Mouse (Mus musculus): ENCODE measurements around the gene Mettl23. TPM values are rescaled to one million over a fixed set of nuclear protein-coding genes. Genes with fewer than 3 reads are reported as not detected.

Gene Mettl23
- polyA plus RNA-seq, 1 experiment = 30.9 TPM

DNA sequence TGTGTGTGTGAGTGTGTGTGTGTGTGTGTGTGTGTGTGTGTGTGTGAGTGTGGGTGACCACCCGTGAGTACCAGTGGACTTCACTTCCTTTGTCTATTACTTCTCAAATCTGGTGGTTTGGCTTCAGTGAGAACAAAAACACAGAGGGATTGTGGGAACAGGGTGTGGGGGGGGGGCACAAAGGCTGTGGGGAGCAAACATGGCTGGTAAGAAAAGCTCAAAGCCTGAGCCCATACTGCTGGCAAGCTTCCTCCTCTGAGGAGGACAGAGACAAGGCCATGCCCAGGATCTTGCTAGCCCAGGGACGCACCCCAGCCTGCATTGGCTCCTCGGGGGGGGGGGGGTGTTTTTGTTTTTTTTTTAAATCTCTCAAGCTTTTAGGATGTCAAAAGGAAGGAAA is 35.6 kb upstream of the Mettl23 start:
- H3K4me3 ChIP-seq (ENCODE audit: extremely low read depth, insufficient read depth, insufficient read length) = no peak overlapping the region
- no peaks in the 10 kb centered on the region; the same call in 1 of the 2 replicates for H3K27me3 ChIP-seq (ENCODE audit: control insufficient read depth, insufficient read depth, low read length)
- 44% methylated on average over 3 of the region's 3 CpGs for WGBS
- H3K36me3 ChIP-seq (ENCODE audit: control insufficient read depth, insufficient read depth, low read length) = no peaks in the 10 kb centered on the region
- H3K27ac ChIP-seq (ENCODE audit: insufficient read depth, low read length) = no peak overlapping the region
- no peak for DNase-seq (ENCODE audit: low read depth in 1 of 2, low spot score in 2 of 2)
- TF ChIP-seq POLR2A (IDR thresholded peaks at IDR 0.05; ENCODE audit: low read depth, low read length) (no peak), CTCF (IDR thresholded peaks at IDR 0.05; ENCODE audit: extremely low read depth, insufficient read depth, insufficient read length, insufficient replicate concordance) (no peak)
- 0 out of 2 replicates have a peak, but pooled peaks cover 4% of the 10 kb centered on the region for H3K4me1 ChIP-seq (ENCODE audit: control insufficient read depth, insufficient read depth, insufficient read length)

GRCm38 (mm10) chr11:116807938-116808606 is 35.0 kb upstream of the Mettl23 start:
- Histone ChIP-seq H3K4me3 (ENCODE audit: extremely low read depth, insufficient read depth, insufficient read length) (no peak overlapping the region), H3K36me3 (ENCODE audit: control insufficient read depth, insufficient read depth, low read length) (no peaks in the 10 kb centered on the region), H3K27ac (ENCODE audit: insufficient read depth, low read length) (no peak overlapping the region), H3K27me3 (ENCODE audit: control insufficient read depth, insufficient read depth, low read length) (no peaks in the 10 kb centered on the region; the same call in 1 of the 2 replicates), H3K4me1 (ENCODE audit: control insufficient read depth, insufficient read depth, insufficient read length) (0 out of 2 replicates have a peak, but pooled peaks cover 4% of the 10 kb centered on the region)
- TF ChIP-seq CTCF (IDR thresholded peaks at IDR 0.05; ENCODE audit: extremely low read depth, insufficient read depth, insufficient read length, insufficient replicate concordance) = peak; percentile 90; the same call in 1 of the 2 replicates
- no peak for TF ChIP-seq POLR2A (IDR thresholded peaks at IDR 0.05; ENCODE audit: low read depth, low read length)
- peak; percentile 31 to 72 for DNase-seq (ENCODE audit: low read depth in 1 of 2, low spot score in 2 of 2)
- 37% methylated on average over 7 of the region's 7 CpGs for WGBS

DNA sequence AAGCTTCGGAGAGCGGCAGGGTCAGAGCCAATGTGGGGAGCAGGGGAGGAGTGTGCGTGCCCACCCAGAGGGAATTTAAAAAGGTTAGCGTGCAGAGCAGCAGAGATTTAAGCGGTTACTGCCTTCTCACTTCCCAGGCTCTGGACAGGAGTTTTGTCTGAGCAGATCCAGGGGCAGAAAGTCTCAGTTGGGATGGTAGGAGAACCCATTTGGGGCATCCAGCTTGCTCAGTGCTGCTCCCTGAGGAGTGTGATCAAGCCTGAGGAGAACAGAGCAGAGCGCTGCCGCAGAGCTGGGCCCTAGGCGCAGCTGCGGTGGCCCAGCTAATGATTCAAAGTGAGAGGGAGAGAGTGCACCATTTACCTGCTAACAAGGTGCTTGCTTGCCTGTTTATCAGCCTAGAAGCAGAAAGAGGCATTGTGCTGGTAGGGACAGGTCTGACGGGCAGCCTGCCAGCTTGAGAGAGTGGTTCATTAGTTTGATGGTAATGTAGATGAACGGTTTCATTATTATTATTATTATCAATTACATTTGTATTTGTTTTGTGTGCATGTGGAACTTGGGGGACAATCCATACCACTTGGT is 34.2 kb upstream of the Mettl23 start:
- Histone ChIP-seq H3K27ac (ENCODE audit: insufficient read depth, low read length) (no peak overlapping the region), H3K27me3 (ENCODE audit: control insufficient read depth, insufficient read depth, low read length) (no peaks in the 10 kb centered on the region; the same call in 1 of the 2 replicates), H3K36me3 (ENCODE audit: control insufficient read depth, insufficient read depth, low read length) (no peaks in the 10 kb centered on the region), H3K4me1 (ENCODE audit: control insufficient read depth, insufficient read depth, insufficient read length) (0 out of 2 replicates have a peak, but pooled peaks cover 4% of the 10 kb centered on the region), H3K4me3 (ENCODE audit: extremely low read depth, insufficient read depth, insufficient read length) (no peak overlapping the region)
- no peak for TF ChIP-seq CTCF (IDR thresholded peaks at IDR 0.05; ENCODE audit: extremely low read depth, insufficient read depth, insufficient read length, insufficient replicate concordance)
- TF ChIP-seq POLR2A (IDR thresholded peaks at IDR 0.05; ENCODE audit: low read depth, low read length) = no peak
- DNase-seq (ENCODE audit: low read depth in 1 of 2, low spot score in 2 of 2) = no peak
- 89% methylated on average over 11 of the region's 11 CpGs for WGBS

DNA sequence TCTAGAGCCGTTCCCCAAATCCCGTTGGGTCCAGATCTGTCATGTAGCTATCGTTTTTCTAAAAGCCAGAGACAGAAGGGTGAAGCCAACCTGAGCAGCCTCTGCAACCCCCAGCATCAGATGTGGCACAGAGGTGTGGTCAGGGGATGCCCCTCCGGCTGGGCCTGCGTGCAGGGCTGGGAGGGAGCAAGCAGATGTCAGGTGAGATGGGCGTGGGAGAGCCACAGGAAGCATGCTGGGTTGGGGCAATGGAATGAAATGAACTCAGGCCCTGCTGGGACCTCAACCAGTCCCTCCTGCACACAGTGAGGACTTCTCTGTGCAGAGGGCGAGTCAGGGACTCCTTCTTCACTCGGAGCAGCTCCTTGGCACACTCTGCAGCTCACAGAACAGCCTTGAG is 33.6 kb upstream of the Mettl23 start:
- 0 out of 2 replicates have a peak, but pooled peaks cover 4% of the 10 kb centered on the region for H3K4me1 ChIP-seq (ENCODE audit: control insufficient read depth, insufficient read depth, insufficient read length)
- no peaks in the 10 kb centered on the region; the same call in 1 of the 2 replicates for H3K27me3 ChIP-seq (ENCODE audit: control insufficient read depth, insufficient read depth, low read length)
- TF ChIP-seq CTCF (IDR thresholded peaks at IDR 0.05; ENCODE audit: extremely low read depth, insufficient read depth, insufficient read length, insufficient replicate concordance) (no peak), POLR2A (IDR thresholded peaks at IDR 0.05; ENCODE audit: low read depth, low read length) (no peak)
- WGBS = 78% methylated on average over 8 of the region's 8 CpGs
- no peak for DNase-seq (ENCODE audit: low read depth in 1 of 2, low spot score in 2 of 2)
- H3K4me3 ChIP-seq (ENCODE audit: extremely low read depth, insufficient read depth, insufficient read length) = no peak overlapping the region
- H3K36me3 ChIP-seq (ENCODE audit: control insufficient read depth, insufficient read depth, low read length) = no peaks in the 10 kb centered on the region
- no peak overlapping the region for H3K27ac ChIP-seq (ENCODE audit: insufficient read depth, low read length)

- H3K4me3 ChIP-seq (ENCODE audit: extremely low read depth, insufficient read depth, insufficient read length) = no peak overlapping the region
- no peaks in the 10 kb centered on the region for H3K36me3 ChIP-seq (ENCODE audit: control insufficient read depth, insufficient read depth, low read length)
- DNase-seq (ENCODE audit: low read depth in 1 of 2, low spot score in 2 of 2) = no peak
- 0 out of 2 replicates have a peak, but pooled peaks cover 4% of the 10 kb centered on the region for H3K4me1 ChIP-seq (ENCODE audit: control insufficient read depth, insufficient read depth, insufficient read length)
- no peak overlapping the region for H3K27ac ChIP-seq (ENCODE audit: insufficient read depth, low read length)
- TF ChIP-seq CTCF (IDR thresholded peaks at IDR 0.05; ENCODE audit: extremely low read depth, insufficient read depth, insufficient read length, insufficient replicate concordance) (no peak), POLR2A (IDR thresholded peaks at IDR 0.05; ENCODE audit: low read depth, low read length) (no peak)
- 83% methylated on average over 11 of the region's 11 CpGs for WGBS
- no peaks in the 10 kb centered on the region; the same call in 1 of the 2 replicates for H3K27me3 ChIP-seq (ENCODE audit: control insufficient read depth, insufficient read depth, low read length)
Measured at GRCm38 (mm10) chr11:116810528-116810927, 32.5 kb upstream of the Mettl23 start.

DNA sequence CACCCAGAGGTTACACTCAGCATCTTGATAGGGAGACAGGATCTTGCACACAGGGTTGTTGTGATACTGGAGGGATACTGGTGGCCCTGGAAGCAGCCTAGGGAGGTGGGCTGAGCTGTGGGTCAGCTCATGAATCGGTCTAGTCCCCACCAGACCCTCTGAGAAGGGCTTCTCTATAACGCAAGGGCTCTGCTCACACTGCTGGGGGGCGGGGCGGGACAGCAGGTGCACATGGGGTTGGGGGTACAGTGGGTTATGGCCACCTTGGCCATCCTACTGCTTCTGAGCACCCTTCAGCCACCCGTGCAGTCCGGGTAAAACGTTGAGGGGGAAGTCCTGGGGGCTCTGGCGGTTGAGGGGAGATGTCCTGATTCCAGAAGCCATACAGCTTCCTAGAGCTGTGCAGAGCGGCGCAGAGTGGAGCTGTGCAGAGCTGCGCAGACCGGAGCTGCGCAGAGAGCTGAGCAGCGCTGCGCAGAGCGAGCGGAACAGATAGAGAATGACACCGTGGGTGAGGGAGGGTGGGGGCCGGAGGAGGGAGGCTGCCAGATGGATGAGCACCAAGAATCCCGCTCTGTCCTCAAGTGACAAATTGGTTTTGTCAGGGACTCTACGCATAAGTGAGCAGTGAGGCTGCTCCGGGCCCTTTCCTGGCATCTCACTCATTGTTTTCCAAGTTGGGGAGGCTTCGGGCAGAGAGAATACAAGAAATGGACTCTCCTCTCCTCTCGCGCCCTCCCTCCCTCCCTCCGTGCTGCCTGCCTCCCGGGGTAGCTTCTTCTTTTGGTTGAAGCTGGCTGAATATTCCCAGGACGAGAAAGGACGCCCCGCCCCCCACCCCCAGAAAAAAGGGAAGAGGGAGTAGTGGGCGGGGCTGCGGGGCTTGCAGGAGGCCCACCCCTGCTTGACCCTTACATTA is 31.8 kb upstream of the Mettl23 start:
- Histone ChIP-seq H3K4me1 (ENCODE audit: control insufficient read depth, insufficient read depth, insufficient read length) (0 out of 2 replicates have a peak, but pooled peaks cover 4% of the 10 kb centered on the region), H3K4me3 (ENCODE audit: extremely low read depth, insufficient read depth, insufficient read length) (peak overlapping the region; percentile 47; the same call in 1 of the 2 replicates), H3K27ac (ENCODE audit: insufficient read depth, low read length) (no peak overlapping the region), H3K36me3 (ENCODE audit: control insufficient read depth, insufficient read depth, low read length) (no peaks in the 10 kb centered on the region), H3K27me3 (ENCODE audit: control insufficient read depth, insufficient read depth, low read length) (no peaks in the 10 kb centered on the region; the same call in 1 of the 2 replicates)
- no peak for DNase-seq (ENCODE audit: low read depth in 1 of 2, low spot score in 2 of 2)
- WGBS = 13% methylated on average over 29 of the region's 32 CpGs
- TF ChIP-seq CTCF (IDR thresholded peaks at IDR 0.05; ENCODE audit: extremely low read depth, insufficient read depth, insufficient read length, insufficient replicate concordance) (no peak), POLR2A (IDR thresholded peaks at IDR 0.05; ENCODE audit: low read depth, low read length) (no peak)
